Mouse (Mus musculus): ENCODE measurements around the gene Zfp652.
A peak's percentile ranks its signal among the peaks of the same experiment; 100 is the strongest.
"Not testable (repeated sequence)": the region's sequence is repeated elsewhere in the genome, so short reads cannot be mapped to it uniquely, and the experiment has no call there.

Gene Zfp652

DNA sequence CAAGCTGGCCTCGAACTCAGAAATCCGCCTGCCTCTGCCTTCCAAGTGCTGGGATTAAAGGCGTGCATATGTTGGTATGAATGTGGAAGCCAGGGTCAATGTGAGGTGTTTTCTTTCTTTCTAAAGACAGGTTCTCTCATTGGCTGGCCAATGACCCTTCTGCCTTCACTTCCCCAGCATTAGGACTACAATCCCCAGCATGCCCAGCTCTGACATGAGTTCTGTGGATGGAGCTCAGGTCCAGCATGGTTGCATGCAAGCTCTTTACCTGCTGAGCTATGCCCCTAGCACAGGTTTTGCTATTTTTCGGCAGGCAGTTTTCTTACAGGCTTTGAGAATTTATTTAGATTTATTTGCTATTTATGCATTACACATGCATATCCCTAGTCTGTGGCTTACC, 144.8 kb downstream of the Zfp652 start:
- no peak for DNase-seq (ENCODE audit: low read depth)

- DNase-seq (ENCODE audit: low read depth), result no peak
Observed at GRCm38 (mm10) chr11:95857716-95858527, 145.4 kb downstream of the Zfp652 start.

DNA sequence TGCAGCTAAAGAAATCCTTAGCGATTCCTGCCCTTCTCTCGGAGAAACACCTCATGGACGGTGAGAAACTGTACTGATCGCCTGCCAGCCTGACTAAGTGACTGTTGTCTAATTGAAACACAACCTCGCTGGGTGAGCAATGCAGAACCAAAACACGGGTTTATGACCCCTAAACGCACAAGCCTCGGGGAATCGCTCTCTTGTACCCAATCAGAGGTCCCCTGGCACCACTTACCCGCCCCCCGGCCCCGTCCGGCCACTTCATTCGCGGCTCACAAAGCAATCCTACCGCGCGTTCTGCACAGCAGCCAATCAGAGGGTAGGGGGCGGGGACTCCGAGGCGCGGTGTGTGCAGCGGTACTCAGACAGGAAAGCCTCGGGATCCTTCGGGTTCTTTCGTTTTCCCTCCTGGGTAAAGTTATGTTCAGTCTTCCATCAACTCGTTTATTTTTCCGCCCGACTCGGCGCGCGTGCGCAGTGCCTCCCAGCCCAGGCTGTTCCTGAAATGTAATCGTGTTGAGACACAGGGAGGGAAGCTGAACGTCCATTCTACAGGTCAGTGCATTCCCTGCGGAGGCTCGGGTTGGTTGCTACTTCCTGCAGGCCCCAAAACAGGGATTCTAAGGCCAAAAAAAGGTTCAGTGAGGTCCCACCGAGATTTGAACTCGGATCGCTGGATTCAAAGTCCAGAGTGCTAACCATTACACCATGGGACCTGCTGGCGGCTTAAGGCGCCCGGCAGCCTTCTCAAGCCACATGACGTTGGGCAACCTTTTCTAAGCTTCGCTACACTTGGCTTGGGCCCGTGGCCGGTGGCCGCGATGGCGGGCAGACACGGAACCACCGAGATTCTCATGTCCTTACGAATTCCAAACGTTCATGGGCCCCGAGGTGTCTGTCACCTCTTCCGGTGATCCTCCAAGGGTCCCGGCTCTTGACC, 146.3 kb downstream of the Zfp652 start:
- peak; percentile 99 for DNase-seq (ENCODE audit: low read depth)

DNA sequence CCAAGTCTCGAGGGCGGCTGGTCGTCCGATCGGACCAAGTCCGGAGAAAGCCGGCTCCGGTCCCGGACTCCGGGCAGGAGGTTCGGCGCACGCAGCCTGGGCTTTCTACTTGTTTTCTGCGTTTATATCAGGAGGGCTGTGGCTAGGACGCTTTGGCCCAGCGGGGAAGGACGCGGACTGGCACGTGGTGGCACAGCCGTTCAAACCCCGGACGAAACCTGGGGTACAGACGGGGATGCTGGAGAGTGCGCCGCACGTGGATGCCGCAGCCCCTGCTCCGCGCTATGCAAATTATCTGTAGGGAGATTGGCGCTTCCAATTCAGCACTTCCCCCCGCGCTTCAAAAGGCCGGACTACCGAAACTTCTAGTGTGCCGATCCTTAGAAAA, 147.0 kb downstream of the Zfp652 start:
- peak; percentile 78 for DNase-seq (ENCODE audit: low read depth)

GRCm38 (mm10) chr11:95860071-95860490, 147.6 kb downstream of the Zfp652 start:
- no peak for DNase-seq (ENCODE audit: low read depth)

GRCm38 (mm10) chr11:95861397-95861796, 148.9 kb downstream of the Zfp652 start:
- no peak for DNase-seq (ENCODE audit: low read depth)

DNA sequence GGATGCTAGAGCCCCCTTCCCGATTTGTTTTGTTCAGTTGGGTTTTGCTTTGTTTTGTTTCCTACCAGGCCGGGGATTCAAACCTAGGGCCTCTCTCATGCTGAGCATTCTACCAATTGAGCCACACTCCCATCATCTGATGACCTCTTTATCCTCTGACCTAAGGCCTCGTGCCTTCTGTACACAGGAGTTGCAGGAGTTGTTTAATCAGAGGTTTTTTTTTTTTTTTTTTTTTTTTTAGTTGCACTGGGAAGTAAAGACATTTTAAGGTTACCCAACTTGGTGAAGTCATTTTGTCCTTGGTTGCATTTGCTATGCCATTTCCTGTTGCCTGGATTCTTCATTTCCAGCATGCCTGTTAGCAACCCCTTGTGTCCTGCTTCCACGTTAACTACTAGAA, 157.0 kb downstream of the Zfp652 start:
- DNase-seq (ENCODE audit: low read depth), result no peak

- DNase-seq (ENCODE audit: low read depth), result no peak
Observed at GRCm38 (mm10) chr11:95869918-95870470, 157.5 kb downstream of the Zfp652 start.

GRCm38 (mm10) chr11:95875804-95876203, 163.3 kb downstream of the Zfp652 start:
- DNase-seq (ENCODE audit: low read depth), result peak; percentile 53

DNA sequence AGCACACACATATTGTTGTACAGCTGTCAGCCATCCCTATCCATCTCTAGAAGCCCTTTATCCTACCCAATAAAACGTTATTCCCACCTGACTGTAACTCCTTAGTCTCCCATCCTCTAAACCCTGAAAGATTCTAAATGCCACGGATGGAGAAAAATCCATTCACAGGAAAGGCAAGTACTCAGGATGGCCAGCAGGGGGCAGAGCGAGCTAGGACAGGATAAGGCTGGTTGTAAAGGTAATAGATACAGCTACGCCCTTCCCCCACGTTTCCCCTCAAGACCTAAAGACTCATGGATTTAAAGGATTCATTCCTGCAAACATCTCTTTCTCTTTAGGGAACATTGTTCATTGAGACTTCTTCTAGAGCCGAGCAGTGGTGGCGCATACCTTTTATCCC, 163.8 kb downstream of the Zfp652 start:
- DNase-seq (ENCODE audit: low read depth), result peak; percentile 81

- DNase-seq (ENCODE audit: low read depth), result not testable (repeated sequence)
Observed at GRCm38 (mm10) chr11:95879861-95880260, 167.4 kb downstream of the Zfp652 start.
